Mouse (Mus musculus) kidney, postnatal 0 days (tissue): ENCODE results near the gene Pfn1. TPM values are rescaled to one million over a fixed set of nuclear protein-coding genes. Genes with fewer than 3 reads are reported as not detected.
A peak's percentile ranks its signal among the peaks of the same experiment; 100 is the strongest.

Experiments used
- ATAC-seq: fragments of 200-750 bp; cut with Nextera tagmentation; replicated peaks from 2 replicates; pipeline ENCODE4 v1.8.0; 2017; ENCODE audit warnings: low read depth, moderate number of reproducible peaks, moderate TSS enrichment, moderate library complexity; ENCODE audit not compliant: low FRiP score
- DNase-seq: peaks from one replicate; pipeline ENCODE4 v3.0.0-alpha.2; 2016; ENCODE audit warnings: low spot score
- H3K27ac ChIP-seq: fragments of 300-500 bp; sonication (generic); 2 replicates; pipeline ENCODE4 v1.5.1; 2014; ENCODE audit warnings: mild to moderate bottlenecking
- H3K27me3 ChIP-seq: fragments of 300-500 bp; sonication (generic); 2 replicates; pipeline ENCODE4 v1.6.1; 2014; ENCODE audit warnings: low read length, mixed read lengths; ENCODE audit not compliant: insufficient read depth
- H3K36me3 ChIP-seq: fragments of 300-500 bp; sonication (generic); 2 replicates; pipeline ENCODE4 v1.6.1; 2014; ENCODE audit warnings: low read length, mixed read lengths; ENCODE audit not compliant: insufficient read depth
- H3K4me1 ChIP-seq: fragments of 300-500 bp; sonication (generic); replicated peaks from 2 replicates; pipeline ENCODE4 v1.6.1; 2014; ENCODE audit warnings: antibody characterized with exemption, low read length, mixed read lengths; ENCODE audit not compliant: insufficient read depth
- H3K4me2 ChIP-seq: fragments of 300-500 bp; sonication (generic); 2 replicates; pipeline ENCODE4 v1.6.1; 2014; ENCODE audit warnings: mild to moderate bottlenecking, low read length, moderate library complexity, mixed read lengths
- H3K4me3 ChIP-seq: fragments of 300-500 bp; sonication (generic); replicated peaks from 2 replicates; pipeline ENCODE4 v1.5.1; 2014; ENCODE audit warnings: low read depth, low read length
- H3K9ac ChIP-seq: fragments of 300-500 bp; sonication (generic); 2 replicates; pipeline ENCODE4 v1.6.1; 2014; ENCODE audit warnings: low read depth, low read length
- H3K9me3 ChIP-seq: fragments of 300-500 bp; sonication (generic); replicated peaks from 2 replicates; pipeline ENCODE4 v1.6.1; 2016; ENCODE audit warnings: low read length, inconsistent platforms, mixed read lengths
- CTCF ChIP-seq: IDR thresholded peaks from 2 replicates; pipeline ENCODE4 v1.5.1; 2016; ENCODE audit warnings: antibody characterized with exemption, low read depth, mild to moderate bottlenecking, moderate library complexity
- WGBS: fragments of 180-500 bp; shearing (Covaris S2); extraction: QIAGEN DNeasy Blood & Tissue Kit; methylation state at CpG from one replicate; pipeline ENCODE4 v1.1.7; 2014; 5-methylcytosine and 5-hydroxymethylcytosine counted together
- polyA plus RNA-seq: library from polyadenylated mRNA; unstranded; fragments of >200 nt; fragmentation: Nextera tagmentation; extraction: Ambion mirVana; gene quantifications from 2 replicates; pipeline ENCODE4 v1.2.1, GENCODE M21; 2015

Pfn1 gene
- polyA plus RNA-seq, 1 experiment from 2014 or later, result 1,513 TPM

DNA sequence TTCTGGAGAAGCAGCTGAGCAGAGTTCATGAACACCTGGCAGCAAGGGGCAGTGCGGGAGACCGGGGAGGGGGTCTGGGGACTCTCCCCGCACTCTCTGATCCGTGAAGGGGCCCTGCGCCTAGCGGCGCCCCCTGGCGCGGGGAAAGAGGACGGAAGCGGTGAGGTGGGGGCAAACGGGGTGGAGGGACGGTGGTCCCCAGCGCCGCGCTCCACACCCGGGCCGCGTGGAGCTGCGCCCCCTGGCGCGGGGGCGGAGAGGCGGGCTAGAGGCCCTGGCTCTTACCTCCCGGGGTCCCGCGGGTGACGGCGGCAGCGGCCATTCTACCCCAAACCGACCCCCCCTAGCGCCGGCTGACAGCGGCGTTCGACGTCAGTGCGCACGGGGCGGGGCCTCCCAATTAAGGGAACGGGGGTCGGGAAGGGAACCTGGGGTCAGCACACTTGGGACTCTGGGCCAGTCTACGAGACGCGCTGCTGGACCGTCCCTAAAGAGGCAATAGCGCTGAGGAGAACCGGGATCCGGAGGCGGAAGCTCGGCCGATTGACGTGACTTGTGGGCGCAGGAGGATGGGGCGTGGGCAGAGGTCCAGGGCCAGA is 33.3 kb upstream of the Pfn1 start, which contains the start of gene Camta2:
TSS of gene Camta2 (minus strand) at position 505 of the 599 bp plus-strand sequence.
- peak within 1 kb of the TSS; percentile 85 for H3K27ac ChIP-seq
- H3K4me2 ChIP-seq, result peak within 1 kb of the TSS; percentile 75
- under 1% methylated on average over 46 of the region's 55 CpGs for WGBS
- peaks cover 17% of the 10 kb centered on the region for H3K36me3 ChIP-seq
- peak within 1 kb of the TSS; percentile 71 for H3K9ac ChIP-seq
- peak within 1 kb of the TSS; percentile 70 for H3K4me3 ChIP-seq
- no peaks in the 10 kb centered on the region for H3K9me3 ChIP-seq
- H3K27me3 ChIP-seq, result no peaks in the 10 kb centered on the region
- peaks cover 14% of the 10 kb centered on the region; the same call in 1 of the 2 replicates for H3K4me1 ChIP-seq
- DNase-seq (peak; percentile 92), ATAC-seq (peak; percentile 81)
- TF ChIP-seq CTCF, result peak; percentile 63

DNA sequence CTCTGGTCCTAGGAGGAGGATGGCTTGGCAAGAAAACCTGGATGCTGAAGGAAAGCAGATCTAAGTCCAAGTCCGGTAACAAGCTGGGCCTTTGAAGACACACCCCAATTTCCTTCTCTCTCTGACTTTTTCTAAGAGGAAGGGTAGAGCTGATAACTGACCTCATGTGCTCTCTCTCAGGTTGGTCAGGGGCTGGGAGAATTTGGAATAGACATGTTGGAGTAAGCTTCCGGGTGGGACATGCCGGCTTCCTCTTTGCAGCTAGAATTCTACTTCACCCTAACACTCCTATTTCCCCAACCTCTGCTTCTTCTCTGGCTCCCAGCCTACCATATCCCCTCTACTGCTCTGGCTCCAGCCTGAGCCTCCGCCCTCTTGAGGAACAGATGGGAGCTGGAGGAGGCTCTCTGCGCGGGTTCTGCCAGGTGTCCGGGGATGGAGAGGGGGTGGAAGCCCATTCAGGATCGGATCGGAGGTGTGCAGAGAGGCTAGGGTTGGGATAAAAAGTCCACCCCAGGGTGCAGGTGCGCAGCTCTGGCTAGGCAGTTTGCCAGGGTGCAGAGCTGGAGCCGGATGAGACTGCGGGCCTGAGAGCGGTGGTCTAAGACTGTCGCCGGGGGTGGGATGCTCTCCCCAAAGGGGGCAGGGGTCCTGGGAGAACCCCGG is 32.6 kb upstream of the Pfn1 start:
- H3K36me3 ChIP-seq, result peaks cover 20% of the 10 kb centered on the region
- peak overlapping the region; percentile 85 for H3K27ac ChIP-seq
- TF ChIP-seq CTCF, result no peak; the same call in 1 of the 2 replicates
- peak overlapping the region; percentile 75 for H3K4me2 ChIP-seq
- no peaks in the 10 kb centered on the region for H3K9me3 ChIP-seq
- H3K4me3 ChIP-seq, result peak overlapping the region; percentile 70
- ATAC-seq (peak; percentile 46), DNase-seq (peak; percentile 63)
- H3K27me3 ChIP-seq, result no peaks in the 10 kb centered on the region
- WGBS, result 2% methylated on average over 16 of the region's 16 CpGs
- peak overlapping the region; percentile 71 for H3K9ac ChIP-seq
- H3K4me1 ChIP-seq, result peaks cover 14% of the 10 kb centered on the region; the same call in 1 of the 2 replicates

DNA sequence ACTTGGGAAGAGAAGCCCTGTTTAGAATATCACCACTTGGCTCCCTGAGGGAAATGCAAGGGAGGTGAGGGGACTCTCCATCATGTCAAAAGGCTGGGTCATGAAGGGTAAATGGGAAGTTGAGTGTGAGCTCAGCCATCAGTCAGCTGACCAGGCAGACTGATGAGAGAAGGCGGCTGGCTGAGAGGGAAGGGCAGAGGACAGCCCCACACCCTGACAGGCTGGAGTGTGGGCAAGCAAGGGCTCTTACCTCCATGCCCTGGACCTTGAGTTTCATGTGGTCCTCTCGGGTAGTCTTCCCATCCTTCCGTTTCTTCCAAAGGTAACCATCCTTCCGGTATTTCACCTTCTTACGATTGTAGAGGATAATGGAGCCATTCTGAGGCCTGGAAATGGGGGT is 29.2 kb upstream of the Pfn1 start:
- H3K4me2 ChIP-seq, result no peak overlapping the region
- DNase-seq (no peak), ATAC-seq (no peak)
- no peak for TF ChIP-seq CTCF
- H3K4me3 ChIP-seq, result no peak overlapping the region
- peaks cover 9% of the 10 kb centered on the region; the same call in 1 of the 2 replicates for H3K4me1 ChIP-seq
- WGBS, result 89% methylated on average over 5 of the region's 5 CpGs
- no peak overlapping the region for H3K27ac ChIP-seq
- H3K9ac ChIP-seq, result no peak overlapping the region
- peaks cover 32% of the 10 kb centered on the region for H3K36me3 ChIP-seq
- H3K27me3 ChIP-seq, result no peaks in the 10 kb centered on the region
- H3K9me3 ChIP-seq, result no peaks in the 10 kb centered on the region

DNA sequence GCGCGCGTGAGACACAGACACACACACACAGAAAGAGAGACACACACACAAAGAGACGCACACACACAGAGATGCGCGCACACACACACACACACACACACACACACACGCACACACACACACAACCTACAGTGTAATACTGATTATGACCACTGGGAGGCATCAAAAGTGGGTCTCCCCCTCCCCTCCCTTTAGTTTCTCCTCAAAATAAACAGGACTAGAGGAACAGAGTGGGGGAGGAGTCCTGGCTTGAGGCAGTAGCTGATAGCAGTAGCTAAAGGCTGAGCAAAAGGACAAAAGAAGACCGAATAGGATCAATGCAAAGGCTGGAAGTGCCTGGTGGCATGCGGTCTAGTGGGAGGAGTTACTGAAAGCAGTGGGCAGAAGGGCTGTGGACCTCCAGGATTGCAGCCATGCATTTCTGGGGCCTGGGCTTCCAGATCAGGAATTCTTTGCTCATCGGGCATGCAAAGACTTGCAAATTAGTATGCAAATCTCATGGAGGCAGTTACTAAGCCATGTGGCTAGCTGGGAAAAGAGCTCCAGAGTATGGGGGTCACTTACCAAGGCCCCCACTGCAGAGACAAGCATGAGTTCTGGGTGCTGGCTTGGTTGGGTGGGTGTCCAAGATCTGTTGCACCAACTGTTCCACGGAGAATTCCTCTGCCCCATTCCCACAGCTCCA is 27.6 kb upstream of the Pfn1 start:
- peak; percentile 91 for DNase-seq
- no peak overlapping the region for H3K9ac ChIP-seq

DNA sequence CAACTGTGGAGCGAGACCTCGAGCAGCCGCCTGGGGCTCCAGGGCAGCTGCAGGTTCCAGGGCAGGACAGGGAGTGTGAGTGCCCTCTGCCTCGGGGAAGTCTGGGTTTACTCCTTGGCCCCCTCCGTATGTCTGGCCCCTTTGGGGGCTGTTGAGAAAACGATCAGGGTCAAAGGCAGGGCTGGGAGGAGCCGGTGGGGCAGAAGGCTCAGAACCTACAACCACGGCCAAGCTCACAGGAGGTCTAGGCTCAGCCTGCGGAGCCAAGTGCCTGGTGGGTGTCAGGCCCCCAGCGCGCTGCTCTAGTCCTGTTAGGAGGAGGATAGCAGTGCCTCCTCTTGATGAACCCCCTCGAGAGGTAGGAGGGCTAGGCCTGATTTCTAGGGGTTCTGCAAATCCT is 26.7 kb upstream of the Pfn1 start:
- Histone ChIP-seq H3K9ac (no peak overlapping the region), H3K27ac (no peak overlapping the region), H3K36me3 (peaks cover 38% of the 10 kb centered on the region), H3K4me2 (no peak overlapping the region), H3K9me3 (no peaks in the 10 kb centered on the region), H3K4me3 (no peak overlapping the region), H3K27me3 (no peaks in the 10 kb centered on the region), H3K4me1 (0 out of 2 replicates have a peak, but pooled peaks cover under 1% of the 10 kb centered on the region)
- TF ChIP-seq CTCF, result no peak
- DNase-seq (no peak), ATAC-seq (no peak)
- 61% methylated on average over 12 of the region's 12 CpGs for WGBS

More for the DNA sequence above, 27.6 kb upstream of the Pfn1 start:
- Histone ChIP-seq H3K36me3 (peaks cover 36% of the 10 kb centered on the region), H3K4me1 (0 out of 2 replicates have a peak, but pooled peaks cover 5% of the 10 kb centered on the region), H3K4me2 (no peak overlapping the region), H3K9me3 (no peaks in the 10 kb centered on the region), H3K27ac (no peak overlapping the region), H3K4me3 (no peak overlapping the region), H3K27me3 (no peaks in the 10 kb centered on the region)
- WGBS, result 38% methylated on average over 11 of the region's 11 CpGs
- peak; percentile 37 for ATAC-seq
- TF ChIP-seq CTCF, result peak; percentile 81

DNA sequence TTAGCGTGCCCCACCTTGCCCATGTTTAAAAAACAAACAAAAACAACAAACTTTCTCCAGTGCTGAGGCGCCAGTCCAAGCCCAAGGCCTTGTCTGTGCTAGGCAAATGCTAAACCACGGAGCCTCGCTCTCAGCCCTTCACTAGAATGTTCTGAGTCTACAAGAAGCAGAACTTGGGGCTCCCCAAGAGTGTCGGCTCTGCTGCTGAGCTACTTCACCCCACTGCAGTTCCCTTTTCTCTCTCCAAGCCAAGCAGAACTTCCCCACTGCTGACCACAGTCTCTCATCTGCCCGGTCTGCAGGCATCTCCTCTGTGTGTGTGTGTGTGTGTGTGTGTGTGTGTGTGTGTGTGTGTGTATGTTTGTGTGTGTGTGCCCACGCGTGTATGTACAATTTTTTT is 25.4 kb upstream of the Pfn1 start:
- WGBS, result 91% methylated on average over 8 of the region's 8 CpGs
- Histone ChIP-seq H3K27ac (no peak overlapping the region), H3K27me3 (no peaks in the 10 kb centered on the region), H3K36me3 (peaks cover 40% of the 10 kb centered on the region), H3K4me2 (no peak overlapping the region), H3K4me3 (no peak overlapping the region), H3K9ac (no peak overlapping the region), H3K9me3 (no peaks in the 10 kb centered on the region), H3K4me1 (no peaks in the 10 kb centered on the region)
- no peak for TF ChIP-seq CTCF
- no peak for DNase-seq
- ATAC-seq, result no peak
